Mouse (Mus musculus) forebrain, embryonic 13.5 days (tissue): ENCODE data around the gene Chpf2. TPM values are rescaled to one million over a fixed set of nuclear protein-coding genes. Genes with fewer than 3 reads are reported as not detected.
"Not testable (repeated sequence)": the region's sequence is repeated elsewhere in the genome, so short reads cannot be mapped to it uniquely, and the experiment has no call there.

Source experiments
- ATAC-seq: fragments of 200-750 bp; cut with Nextera tagmentation; 2 replicates; pipeline ENCODE4 v1.8.0; 2017
- H3K27ac ChIP-seq: fragments of 300-500 bp; sonication (generic); 2 replicates; pipeline ENCODE4 v1.5.1; 2015; ENCODE audit warnings: inconsistent platforms, mild to moderate bottlenecking, moderate library complexity
- H3K27me3 ChIP-seq: fragments of 300-500 bp; sonication (generic); 2 replicates; pipeline ENCODE4 v1.6.1; 2015; ENCODE audit warnings: mild to moderate bottlenecking, inconsistent platforms
- H3K36me3 ChIP-seq: fragments of 300-500 bp; sonication (generic); 2 replicates; pipeline ENCODE4 v1.6.1; 2015; ENCODE audit warnings: mild to moderate bottlenecking, inconsistent platforms; ENCODE audit not compliant: poor library complexity, severe bottlenecking
- H3K4me1 ChIP-seq: fragments of 300-500 bp; sonication (generic); 2 replicates; pipeline ENCODE4 v1.6.1; 2015; ENCODE audit warnings: inconsistent platforms
- H3K4me2 ChIP-seq: fragments of 300-500 bp; sonication (generic); 2 replicates; pipeline ENCODE4 v1.6.1; 2015; ENCODE audit warnings: inconsistent platforms, mild to moderate bottlenecking, moderate library complexity
- H3K4me3 ChIP-seq: fragments of 300-500 bp; sonication (generic); 2 replicates; pipeline ENCODE4 v1.5.1; 2015; ENCODE audit warnings: mild to moderate bottlenecking, inconsistent platforms
- H3K9ac ChIP-seq: fragments of 300-500 bp; sonication (generic); 2 replicates; pipeline ENCODE4 v1.6.1; 2015; ENCODE audit warnings: mild to moderate bottlenecking, inconsistent platforms
- H3K9me3 ChIP-seq: fragments of 300-500 bp; sonication (generic); replicated peaks from 2 replicates; pipeline ENCODE4 v1.6.1; 2016; ENCODE audit warnings: inconsistent platforms
- WGBS: fragments of 180-500 bp; shearing (Covaris S2); methylation state at CpG from one replicate; pipeline ENCODE4 v1.1.7; 2015; 5-methylcytosine and 5-hydroxymethylcytosine counted together
- polyA plus RNA-seq: library from polyadenylated mRNA; unstranded; fragments of >200 nt; fragmentation: Nextera tagmentation; extraction: Ambion mirVana; gene quantifications from 2 replicates; pipeline ENCODE4 v1.2.1, GENCODE M21; 2015

The Chpf2 gene
- 15.0 and 17.2 TPM in 2 replicates for polyA plus RNA-seq

DNA sequence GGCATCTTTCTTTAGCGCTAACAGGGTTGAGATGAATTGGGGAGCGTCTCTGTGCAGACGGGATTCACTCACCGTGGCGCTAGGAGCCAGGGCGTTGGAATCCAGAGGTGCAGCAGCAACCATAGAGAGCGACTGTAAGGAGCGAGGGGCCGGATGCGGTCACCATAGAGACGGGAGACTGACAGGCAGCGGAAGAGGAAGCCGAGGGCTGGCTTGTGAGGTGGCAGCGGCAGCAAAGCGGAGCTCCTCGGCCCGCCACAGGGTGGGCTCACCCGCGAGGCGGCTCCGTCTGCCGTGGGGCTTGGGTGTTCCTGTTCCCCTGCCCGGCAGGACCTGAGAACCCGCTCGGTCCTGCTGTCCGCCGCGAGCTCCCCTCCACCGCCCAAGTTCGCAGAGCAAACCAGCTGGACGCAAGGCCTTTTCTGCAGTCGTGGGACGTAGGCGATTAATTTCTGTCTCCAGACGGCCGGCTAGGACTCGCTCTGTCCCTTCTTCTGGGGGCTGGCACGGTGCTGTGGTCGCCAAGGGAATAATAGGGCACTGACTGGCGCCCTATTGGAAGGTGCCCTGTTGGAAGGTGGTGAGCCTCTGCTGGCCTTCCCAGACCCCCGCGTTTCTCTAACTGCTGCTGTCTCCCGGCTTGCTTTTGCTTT lies at the start of gene Chpf2:
Gene Chpf2 (plus strand): TSS at position 195 of the 653 bp plus-strand sequence.
- Histone ChIP-seq H3K27ac (peak within 1 kb of the TSS; percentile 78), H3K36me3 (peaks cover 34% of the 10 kb centered on the region), H3K4me2 (peak within 1 kb of the TSS; percentile 96), H3K4me3 (peak within 1 kb of the TSS; percentile 83), H3K9ac (peak within 1 kb of the TSS; percentile 89), H3K27me3 (peaks cover 3% of the 10 kb centered on the region; the same call in 1 of the 2 replicates), H3K9me3 (no peaks in the 10 kb centered on the region), H3K4me1 (peaks cover 35% of the 10 kb centered on the region)
- peak; percentile 94 for ATAC-seq
- under 1% methylated on average over 43 of the region's 43 CpGs for WGBS

GRCm38 (mm10) chr5:24537618-24538017 lies 48.9 kb upstream of the Chpf2 start:
- no peaks in the 10 kb centered on the region for H3K36me3 ChIP-seq
- H3K27me3 ChIP-seq: 0 out of 2 replicates have a peak, but pooled peaks cover 10% of the 10 kb centered on the region
- H3K4me3 ChIP-seq: no peak overlapping the region
- peaks cover 23% of the 10 kb centered on the region for H3K4me1 ChIP-seq
- no peak for ATAC-seq
- no peak overlapping the region for H3K4me2 ChIP-seq
- no peaks in the 10 kb centered on the region for H3K9me3 ChIP-seq
- H3K9ac ChIP-seq: no peak overlapping the region
- no peak overlapping the region for H3K27ac ChIP-seq
- 70% methylated on average over 16 of the region's 16 CpGs for WGBS

GRCm38 (mm10) chr5:24539571-24540296 lies 46.8 kb upstream of the Chpf2 start:
- Histone ChIP-seq H3K27ac (no peak overlapping the region), H3K9me3 (no peaks in the 10 kb centered on the region), H3K4me3 (no peak overlapping the region), H3K27me3 (0 out of 2 replicates have a peak, but pooled peaks cover 3% of the 10 kb centered on the region), H3K36me3 (no peaks in the 10 kb centered on the region), H3K9ac (no peak overlapping the region), H3K4me1 (peaks cover 23% of the 10 kb centered on the region), H3K4me2 (no peak overlapping the region)
- ATAC-seq: no peak
- 81% methylated on average over 22 of the region's 22 CpGs for WGBS

DNA sequence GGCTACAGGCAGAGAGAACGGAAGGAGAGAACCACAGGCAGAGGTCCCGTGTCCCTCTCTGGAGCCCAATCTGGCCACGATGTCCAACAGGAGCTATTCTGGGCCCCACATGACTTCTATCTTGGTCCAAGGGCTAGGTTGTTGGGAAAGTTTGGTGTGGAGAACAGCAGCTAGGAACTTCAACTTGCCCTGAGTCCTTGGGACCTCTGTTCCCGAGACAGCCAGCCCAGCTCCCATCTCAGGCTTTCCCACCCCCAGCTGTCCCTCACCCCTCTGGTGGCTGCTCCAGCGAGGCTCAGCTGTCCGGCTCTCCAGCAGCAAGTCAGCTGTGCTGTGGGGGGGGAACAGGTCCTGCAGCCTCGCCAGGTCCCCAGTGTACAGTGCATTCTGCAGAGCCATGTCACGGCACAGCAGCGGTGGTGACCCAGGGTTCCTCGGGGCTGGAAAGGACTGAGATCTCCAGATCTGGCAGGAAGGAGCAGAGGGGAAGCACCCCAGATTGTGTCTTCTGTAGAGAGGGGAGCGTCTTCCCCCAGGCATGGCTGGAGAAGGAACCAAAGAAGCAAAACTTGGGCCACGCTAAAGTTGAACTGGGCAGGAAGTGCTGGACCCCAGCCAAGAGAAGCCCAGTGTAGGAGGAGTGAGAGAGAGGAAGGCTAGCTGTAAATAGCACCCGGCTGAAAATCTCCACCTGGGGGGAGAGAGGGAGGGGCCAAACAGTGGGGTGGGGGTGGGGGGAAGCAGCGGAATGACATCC lies 46.0 kb upstream of the Chpf2 start, which contains the start of gene Asb10:
Gene Asb10 (minus strand): TSS at position 592 of the 757 bp plus-strand sequence.
- 51% methylated on average over 14 of the region's 14 CpGs for WGBS
- ATAC-seq: no peak

DNA sequence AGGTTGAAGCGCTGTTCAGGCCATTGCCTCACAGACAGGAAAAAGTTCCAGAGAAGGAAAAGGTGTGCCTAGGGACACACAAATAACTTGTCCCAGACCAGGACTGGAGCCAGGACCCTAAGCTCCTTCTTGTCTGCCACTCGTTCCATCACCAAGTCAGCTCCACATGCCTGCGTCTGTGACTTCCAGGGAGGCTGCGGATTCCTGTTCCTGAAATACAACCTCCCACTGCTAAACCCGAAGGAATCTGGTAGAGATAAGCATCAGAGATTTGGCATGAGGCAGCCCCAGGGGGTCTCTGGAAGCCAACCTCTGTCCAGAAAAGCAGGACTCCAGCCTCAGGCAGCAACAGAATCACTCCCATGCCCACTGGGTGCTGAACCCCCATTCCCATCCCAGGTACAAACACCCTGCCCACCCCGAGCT lies 45.4 kb upstream of the Chpf2 start:
- no peak overlapping the region for H3K4me3 ChIP-seq
- no peak overlapping the region for H3K4me2 ChIP-seq
- no peaks in the 10 kb centered on the region for H3K36me3 ChIP-seq
- ATAC-seq: no peak
- 0 out of 2 replicates have a peak, but pooled peaks cover 3% of the 10 kb centered on the region for H3K27me3 ChIP-seq
- no peaks in the 10 kb centered on the region for H3K9me3 ChIP-seq
- no peak overlapping the region for H3K9ac ChIP-seq
- no peak overlapping the region for H3K27ac ChIP-seq
- WGBS: 52% methylated on average over 6 of the region's 6 CpGs
- peaks cover 23% of the 10 kb centered on the region for H3K4me1 ChIP-seq

More for the DNA sequence above, 46.0 kb upstream of the Chpf2 start, which contains the start of gene Asb10:
- no peaks in the 10 kb centered on the region for H3K9me3 ChIP-seq
- peaks cover 23% of the 10 kb centered on the region for H3K4me1 ChIP-seq
- 0 out of 2 replicates have a peak within 1 kb of the TSS, but pooled peaks have one; percentile 5 for H3K9ac ChIP-seq
- no peak within 1 kb of the TSS for H3K4me2 ChIP-seq
- no peaks in the 10 kb centered on the region for H3K36me3 ChIP-seq
- 0 out of 2 replicates have a peak, but pooled peaks cover 3% of the 10 kb centered on the region for H3K27me3 ChIP-seq
- H3K4me3 ChIP-seq: no peak within 1 kb of the TSS
- no peak within 1 kb of the TSS for H3K27ac ChIP-seq

DNA sequence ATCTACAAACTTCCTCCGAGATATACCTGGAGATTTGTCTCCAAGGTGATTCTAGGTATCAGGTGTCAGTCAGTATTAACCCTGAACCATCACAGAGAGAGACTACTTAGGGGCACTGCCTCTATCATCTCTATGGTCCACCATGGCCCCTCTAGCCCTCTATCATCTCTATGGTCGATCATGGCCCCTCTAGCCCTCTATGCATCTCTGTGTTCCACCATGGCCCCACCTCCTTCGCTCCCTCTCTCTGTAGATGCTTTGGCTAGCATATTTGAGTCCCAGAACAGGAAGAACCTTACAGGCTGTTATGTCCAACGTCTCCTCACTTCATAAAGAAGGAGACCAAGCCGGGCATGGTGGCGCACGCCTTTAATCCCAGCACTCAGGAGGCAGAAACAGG lies 43.9 kb upstream of the Chpf2 start:
- 0 out of 2 replicates have a peak, but pooled peaks cover under 1% of the 10 kb centered on the region for H3K27me3 ChIP-seq
- no peak overlapping the region for H3K9ac ChIP-seq
- no peak overlapping the region for H3K4me3 ChIP-seq
- H3K27ac ChIP-seq: no peak overlapping the region
- 79% methylated on average over 7 of the region's 7 CpGs for WGBS
- peaks cover 11% of the 10 kb centered on the region for H3K4me1 ChIP-seq
- no peak overlapping the region for H3K4me2 ChIP-seq
- H3K36me3 ChIP-seq: no peaks in the 10 kb centered on the region
- no peaks in the 10 kb centered on the region for H3K9me3 ChIP-seq
- no peak for ATAC-seq

GRCm38 (mm10) chr5:24550598-24551316 lies 35.8 kb upstream of the Chpf2 start:
- no peaks in the 10 kb centered on the region for H3K9me3 ChIP-seq
- H3K4me1 ChIP-seq: peaks cover 21% of the 10 kb centered on the region
- no peaks in the 10 kb centered on the region for H3K36me3 ChIP-seq
- peak; percentile 92 for ATAC-seq
- H3K9ac ChIP-seq: peak overlapping the region; percentile 37
- peak overlapping the region; percentile 53 for H3K4me2 ChIP-seq
- peak overlapping the region; percentile 6; the same call in 1 of the 2 replicates for H3K4me3 ChIP-seq
- H3K27me3 ChIP-seq: no peaks in the 10 kb centered on the region
- WGBS: 20% methylated on average over 26 of the region's 26 CpGs
- H3K27ac ChIP-seq: peak overlapping the region; percentile 76

GRCm38 (mm10) chr5:24551317-24551688 lies 35.2 kb upstream of the Chpf2 start:
- Histone ChIP-seq H3K4me3 (peak overlapping the region; percentile 6; the same call in 1 of the 2 replicates), H3K36me3 (no peaks in the 10 kb centered on the region)

DNA sequence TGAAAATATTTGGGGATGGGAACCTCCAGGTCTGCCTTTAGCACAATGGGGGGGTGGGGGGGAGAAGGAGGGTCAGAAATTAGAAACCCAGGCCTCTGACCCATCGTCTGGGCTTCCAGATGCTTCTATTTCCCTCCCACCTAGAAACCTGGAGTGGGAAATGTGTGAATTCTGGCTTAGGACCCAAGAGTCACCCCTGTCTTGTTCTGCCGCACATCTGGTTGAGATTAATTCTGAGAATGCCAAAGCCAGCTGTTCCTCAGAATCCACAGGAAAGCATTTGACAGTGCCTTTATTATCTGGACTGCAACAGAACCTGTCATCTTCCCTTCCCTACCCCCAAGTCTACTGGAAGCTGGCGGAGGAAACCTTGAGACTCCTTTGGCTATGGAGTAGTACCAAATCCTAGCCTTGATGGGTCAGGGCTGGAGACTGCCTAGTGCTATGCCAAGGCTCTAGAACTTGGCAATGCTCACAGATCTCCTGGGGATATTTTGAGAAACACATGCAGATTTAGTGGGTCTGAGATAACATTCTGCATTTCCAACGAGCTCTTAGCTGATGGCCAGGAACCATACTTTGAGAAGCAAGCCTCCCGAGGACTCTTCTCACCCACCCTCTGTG lies 32.8 kb upstream of the Chpf2 start:
- no peak overlapping the region for H3K27ac ChIP-seq
- no peaks in the 10 kb centered on the region for H3K9me3 ChIP-seq
- WGBS: 81% methylated on average over 5 of the region's 5 CpGs
- no peak overlapping the region for H3K9ac ChIP-seq
- ATAC-seq: no peak
- no peak overlapping the region for H3K4me2 ChIP-seq
- H3K4me1 ChIP-seq: peaks cover 21% of the 10 kb centered on the region
- H3K27me3 ChIP-seq: no peaks in the 10 kb centered on the region
- H3K36me3 ChIP-seq: no peaks in the 10 kb centered on the region
- H3K4me3 ChIP-seq: no peak overlapping the region

More at GRCm38 (mm10) chr5:24551317-24551688, 35.2 kb upstream of the Chpf2 start:
- WGBS: 32% methylated on average over 2 of the region's 2 CpGs
- H3K9ac ChIP-seq: peak overlapping the region; percentile 37
- H3K4me1 ChIP-seq: peaks cover 21% of the 10 kb centered on the region
- ATAC-seq: no peak
- H3K27me3 ChIP-seq: no peaks in the 10 kb centered on the region
- H3K27ac ChIP-seq: peak overlapping the region; percentile 76
- H3K4me2 ChIP-seq: peak overlapping the region; percentile 53
- no peaks in the 10 kb centered on the region for H3K9me3 ChIP-seq

DNA sequence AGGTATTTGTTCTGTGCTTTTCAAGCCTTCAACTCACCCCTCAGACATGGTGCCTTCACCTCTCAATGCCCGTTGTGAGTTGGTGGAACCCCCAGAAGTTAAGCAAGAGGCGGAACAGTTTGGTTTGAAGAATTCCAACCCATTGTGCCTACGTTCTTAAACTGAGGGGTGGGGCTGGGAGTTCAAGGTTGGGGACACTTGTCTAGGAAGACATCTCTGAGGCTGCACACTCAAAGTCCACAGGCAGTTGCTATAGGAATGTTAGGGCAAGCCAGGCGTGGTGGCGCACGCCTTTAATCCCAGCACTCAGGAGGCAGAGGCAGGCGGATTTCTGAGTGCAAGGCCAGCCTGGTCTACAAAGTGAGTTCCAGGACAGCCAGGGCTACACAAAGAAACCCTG lies 31.2 kb upstream of the Chpf2 start:
- not testable (repeated sequence) for H3K36me3 ChIP-seq, ATAC-seq, H3K4me2 ChIP-seq, H3K27ac ChIP-seq, H3K9me3 ChIP-seq, H3K4me3 ChIP-seq, H3K9ac ChIP-seq, H3K27me3 ChIP-seq
- H3K4me1 ChIP-seq: peaks cover 16% of the 10 kb centered on the region
- 92% methylated on average over 7 of the region's 7 CpGs for WGBS

- no peak for ATAC-seq
- no peak within 1 kb of the TSS for H3K4me3 ChIP-seq
- H3K4me1 ChIP-seq: peaks cover 3% of the 10 kb centered on the region
- 76% methylated on average over 2 of the region's 2 CpGs for WGBS
- H3K27ac ChIP-seq: no peak within 1 kb of the TSS
- no peaks in the 10 kb centered on the region for H3K27me3 ChIP-seq
- no peaks in the 10 kb centered on the region for H3K9me3 ChIP-seq
- no peak within 1 kb of the TSS for H3K9ac ChIP-seq
- no peaks in the 10 kb centered on the region for H3K36me3 ChIP-seq
- no peak within 1 kb of the TSS for H3K4me2 ChIP-seq
Measured at GRCm38 (mm10) chr5:24556709-24557108, 29.8 kb upstream of the Chpf2 start, which contains the start of gene 4931409K22Rik. Gene 4931409K22Rik (minus strand): TSS chr5:24556809.
